Mouse (Mus musculus): ENCODE measurements around the gene Pnck. TPM values are rescaled to one million over a fixed set of nuclear protein-coding genes. Genes with fewer than 3 reads are reported as not detected.

Pnck gene
- total RNA-seq, 2 experiments from 2014 or later: 6.9 to 7.0 TPM

- peak; percentile 17 to 23 for DNase-seq
These were observed 19.9 kb downstream of the Pnck start for GRCm38 (mm10) chrX:73639901-73640469.

GRCm38 (mm10) chrX:73639255-73639675 is 20.7 kb downstream of the Pnck start, which contains the start of gene Dusp9:
Gene Dusp9 (plus strand): TSS chrX:73639419.
- peak; percentile 54 to 55 for DNase-seq

- DNase-seq: peak; percentile 15 to 37
These were observed 22.5 kb downstream of the Pnck start for GRCm38 (mm10) chrX:73637415-73637814.

GRCm38 (mm10) chrX:73635425-73635824 is 24.5 kb downstream of the Pnck start:
- no peak for DNase-seq

- DNase-seq: no peak
These were observed 32.9 kb downstream of the Pnck start for GRCm38 (mm10) chrX:73626981-73627380.

- no peak for DNase-seq
These were observed 40.0 kb downstream of the Pnck start for GRCm38 (mm10) chrX:73619890-73620289.

GRCm38 (mm10) chrX:73619401-73619800 is 40.5 kb downstream of the Pnck start:
- DNase-seq: no peak

- no peak for DNase-seq
These were observed 44.0 kb downstream of the Pnck start for GRCm38 (mm10) chrX:73615876-73616275.

GRCm38 (mm10) chrX:73613665-73614064 is 46.3 kb downstream of the Pnck start:
- DNase-seq: no peak

Other genes with a start within 250 kb of the Pnck start
- gene Zfp92, start 249.0 kb downstream of the Pnck start, total RNA-seq (2021): under 1 TPM; 0.43 to 0.60 TPM
- gene Trex2, start 224.8 kb downstream of the Pnck start, total RNA-seq (2021): not detected
- 10 to 100 TPM; 30.0 to 31.5 TPM for gene Haus7, start 201.1 kb downstream of the Pnck start, total RNA-seq (2021)
- gene Bgn, start 176.5 kb downstream of the Pnck start, total RNA-seq (2021): 100 to 1,000 TPM; 251 to 260 TPM
- gene Atp2b3, start 157.0 kb downstream of the Pnck start, total RNA-seq (2021): 10 to 100 TPM; 34.9 to 52.5 TPM
- gene Dusp9, start 20.7 kb downstream of the Pnck start, total RNA-seq (2021): 1 to 10 TPM in 1 of 2 experiments, under 1 TPM in 1; 0.49 to 2.0 TPM
- 100 to 1,000 TPM in 1 of 2 experiments, 10 to 100 TPM in 1; 62.6 to 126 TPM for gene Slc6a8, start 13.0 kb upstream of the Pnck start, total RNA-seq (2021)
- gene Bcap31, start 56.1 kb upstream of the Pnck start, total RNA-seq (2021): 100 to 1,000 TPM; 278 to 286 TPM
- 10 to 100 TPM; 21.6 to 31.5 TPM for gene Abcd1, start 56.5 kb upstream of the Pnck start, total RNA-seq (2021)
- under 1 TPM; 0.30 to 0.66 TPM for gene Plxnb3, start 97.0 kb upstream of the Pnck start, total RNA-seq (2021)
- under 1 TPM in 1 of 2 experiments, not detected in 1; 0.33 TPM for gene Srpk3, start 114.3 kb upstream of the Pnck start, total RNA-seq (2021)
- 100 to 1,000 TPM; 412 to 482 TPM for gene Idh3g, start 126.8 kb upstream of the Pnck start, total RNA-seq (2021)
- 100 to 1,000 TPM; 161 to 166 TPM for gene Ssr4, start 126.9 kb upstream of the Pnck start, total RNA-seq (2021)
- gene Pdzd4, start 164.9 kb upstream of the Pnck start, total RNA-seq (2021): 1 to 10 TPM; 2.9 to 4.4 TPM
- not detected for gene Avpr2, start 232.0 kb upstream of the Pnck start, total RNA-seq (2021)
- 10 to 100 TPM in 1 of 2 experiments, 1 to 10 TPM in 1; 9.8 to 10.0 TPM for gene L1cam, start 236.0 kb upstream of the Pnck start, total RNA-seq (2021)

Measured in adrenal gland, postnatal 36 days (tissue).